Mouse (Mus musculus) right cerebral cortex, postnatal 10 days (tissue): ENCODE measurements around the gene Zfp444.

Experiments
- DNase-seq, 2 experiments: peaks; one replicate each; pipeline ENCODE4 v3.0.0; 2021; ENCODE audit warnings: low spot score in 2 of 2

Zfp444 gene

GRCm38 (mm10) chr7:6172006-6172649 is at the start of gene Zfp444:
Gene Zfp444, plus strand, starts transcription at chr7:6172226.
- DNase-seq, result peak; percentile 100

GRCm38 (mm10) chr7:6126690-6127448 is 45.2 kb upstream of the Zfp444 start:
- DNase-seq, result peak; percentile 93

- DNase-seq, result no peak
Measured at GRCm38 (mm10) chr7:6130346-6130745, 41.7 kb upstream of the Zfp444 start.

- DNase-seq, result no peak
Measured at GRCm38 (mm10) chr7:6132646-6133045, 39.4 kb upstream of the Zfp444 start.

GRCm38 (mm10) chr7:6136497-6136896 is 35.5 kb upstream of the Zfp444 start:
- DNase-seq, result peak in 1 of 2 experiments; percentile 15

GRCm38 (mm10) chr7:6139295-6139694 is 32.7 kb upstream of the Zfp444 start:
- no peak for DNase-seq

- no peak for DNase-seq
Measured at GRCm38 (mm10) chr7:6143991-6144531, 28.0 kb upstream of the Zfp444 start.

- DNase-seq, result no peak
Measured at GRCm38 (mm10) chr7:6145423-6146188, 26.4 kb upstream of the Zfp444 start.

- DNase-seq, result no peak
Measured at GRCm38 (mm10) chr7:6146194-6146981, 25.6 kb upstream of the Zfp444 start.

- no peak for DNase-seq
Measured at GRCm38 (mm10) chr7:6146982-6147325, 25.1 kb upstream of the Zfp444 start.

- DNase-seq, result no peak
Measured at GRCm38 (mm10) chr7:6147688-6148087, 24.3 kb upstream of the Zfp444 start.

GRCm38 (mm10) chr7:6151266-6151665 is 20.8 kb upstream of the Zfp444 start:
- no peak for DNase-seq

- DNase-seq, result no peak
Measured at GRCm38 (mm10) chr7:6152036-6152435, 20.0 kb upstream of the Zfp444 start.

- no peak for DNase-seq
Measured at GRCm38 (mm10) chr7:6153131-6153530, 18.9 kb upstream of the Zfp444 start.

GRCm38 (mm10) chr7:6154164-6154563 is 17.9 kb upstream of the Zfp444 start:
- DNase-seq, result no peak

- peak; percentile 88 to 91 for DNase-seq
Measured at GRCm38 (mm10) chr7:6155031-6155872, 16.8 kb upstream of the Zfp444 start.

- DNase-seq, result peak; percentile 98 to 99
Measured at GRCm38 (mm10) chr7:6155901-6156411, 16.1 kb upstream of the Zfp444 start, which contains the start of gene Zfp787. Gene Zfp787, minus strand, starts transcription at chr7:6155997.

- no peak for DNase-seq
Measured at GRCm38 (mm10) chr7:6156901-6157472, 15.0 kb upstream of the Zfp444 start.

- DNase-seq, result no peak
Measured at GRCm38 (mm10) chr7:6157479-6157878, 14.5 kb upstream of the Zfp444 start.

GRCm38 (mm10) chr7:6159604-6160003 is 12.4 kb upstream of the Zfp444 start:
- DNase-seq, result no peak
